Mouse (Mus musculus) liver, adult (tissue): ENCODE results near the gene AC140267.1.
A peak's percentile ranks its signal among the peaks of the same experiment; 100 is the strongest.

Experiments used
- GATA4 ChIP-seq: IDR thresholded peaks from 2 replicates; pipeline ENCODE4 v1.6.1; 2014; ENCODE audit warnings: mild to moderate bottlenecking, low read length; ENCODE audit not compliant: insufficient replicate concordance

AC140267.1 gene

GRCm38 (mm10) chr15:80219705-80220657 lies 15.7 kb upstream of the AC140267.1 start:
- TF ChIP-seq GATA4 = no peak

- TF ChIP-seq GATA4 = no peak
Measured at GRCm38 (mm10) chr15:80221031-80221430, 14.6 kb upstream of the AC140267.1 start.

GRCm38 (mm10) chr15:80223751-80224150 lies 11.9 kb upstream of the AC140267.1 start:
- no peak for TF ChIP-seq GATA4

GRCm38 (mm10) chr15:80225208-80225607 lies 10.4 kb upstream of the AC140267.1 start:
- no peak for TF ChIP-seq GATA4

GRCm38 (mm10) chr15:80225796-80226195 lies 9.8 kb upstream of the AC140267.1 start:
- no peak for TF ChIP-seq GATA4

- TF ChIP-seq GATA4 = no peak
Measured at GRCm38 (mm10) chr15:80228071-80228800, 7.4 kb upstream of the AC140267.1 start.

GRCm38 (mm10) chr15:80232331-80232730 lies 3.3 kb upstream of the AC140267.1 start:
- no peak for TF ChIP-seq GATA4

GRCm38 (mm10) chr15:80233053-80233452 lies 2.6 kb upstream of the AC140267.1 start:
- TF ChIP-seq GATA4 = no peak

- peak; percentile 47; the same call in 1 of the 2 replicates for TF ChIP-seq GATA4
Measured at GRCm38 (mm10) chr15:80233733-80234509, 1.7 kb upstream of the AC140267.1 start, which contains the start of gene Mief1. Gene Mief1, plus strand, starts transcription at chr15:80234018.

GRCm38 (mm10) chr15:80248135-80248534 lies 12.5 kb downstream of the AC140267.1 start:
- TF ChIP-seq GATA4 = no peak

- TF ChIP-seq GATA4 = peak; percentile 88
Measured at GRCm38 (mm10) chr15:80248596-80248995, 13.0 kb downstream of the AC140267.1 start.

- no peak for TF ChIP-seq GATA4
Measured at GRCm38 (mm10) chr15:80249672-80250071, 14.0 kb downstream of the AC140267.1 start.

- TF ChIP-seq GATA4 = peak; percentile 70
Measured at GRCm38 (mm10) chr15:80250586-80250985, 15.0 kb downstream of the AC140267.1 start.

- TF ChIP-seq GATA4 = no peak
Measured at GRCm38 (mm10) chr15:80253530-80253929, 17.9 kb downstream of the AC140267.1 start.

- TF ChIP-seq GATA4 = no peak
Measured at GRCm38 (mm10) chr15:80254207-80254606, 18.6 kb downstream of the AC140267.1 start.

GRCm38 (mm10) chr15:80254847-80255645 lies 19.4 kb downstream of the AC140267.1 start, which contains the start of gene Atf4:
Gene Atf4, plus strand, starts transcription at chr15:80255184.
- 0 out of 2 replicates have a peak, but pooled peaks have one; percentile 41 for TF ChIP-seq GATA4
